Mouse (Mus musculus): Measurements from ENCODE around the gene Btbd11.

DNA sequence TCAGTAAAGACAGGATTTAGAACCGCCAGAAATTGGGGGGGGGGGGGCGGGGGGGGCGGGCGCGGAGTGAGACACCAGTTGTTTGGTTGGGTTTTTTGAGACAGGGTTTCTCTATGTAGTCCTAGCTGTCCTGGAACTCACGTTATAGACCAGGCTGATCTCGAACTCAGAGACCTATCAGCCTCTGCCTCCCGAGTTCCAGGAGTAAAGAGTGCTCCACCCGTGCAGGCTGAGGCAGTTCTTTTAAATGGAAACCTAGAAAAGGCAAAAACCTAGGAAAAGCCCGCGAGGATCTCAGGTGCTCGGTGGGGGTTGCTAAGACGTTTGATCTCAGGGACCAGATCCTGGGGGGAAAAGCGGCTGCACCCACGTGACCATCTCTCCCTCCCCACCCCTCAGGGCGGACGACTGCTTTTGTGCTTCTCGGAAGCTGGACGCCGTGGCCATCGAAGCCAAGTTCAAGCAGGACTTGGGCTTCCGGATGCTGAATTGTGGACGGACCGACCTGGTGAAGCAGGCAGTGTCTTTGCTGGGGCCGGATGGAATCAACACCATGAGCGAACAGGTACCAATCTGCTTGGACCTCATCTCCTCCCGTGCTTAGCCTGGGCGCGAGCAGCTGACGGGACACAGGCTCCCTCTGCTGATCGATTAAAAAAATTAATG lies 238.0 kb downstream of the Btbd11 start:
- 0 out of 2 replicates have a peak, but pooled peaks have one; percentile 19 for TF ChIP-seq CTCF (IDR thresholded peaks at IDR 0.05; ENCODE audit: low read depth, low read length)
- TF ChIP-seq POLR2A (IDR thresholded peaks at IDR 0.05; ENCODE audit: borderline replicate concordance, low read depth, low read length) = no peak
